Mouse (Mus musculus) T-cell, adult 66 days (primary cell): Measurements from ENCODE around the gene Smco2. TPM values are rescaled to one million over a fixed set of nuclear protein-coding genes. Genes with fewer than 3 reads are reported as not detected.

Source experiments
- total RNA-seq, 2 experiments: library from RNA; stranded (reverse); gene quantifications; 3 replicates in 1 of 2; 4 replicates in 1 of 2; pipeline ENCODE4 v1.2.4; 2023

Smco2 gene
- not detected for total RNA-seq

GRCm38 (mm10) chr6:146850050-146850449 is at the start of gene Smco2:
Smco2 (plus strand) TSS chr6:146850104.

GRCm38 (mm10) chr6:146887958-146888659 is 38.2 kb downstream of the Smco2 start, which contains the start of gene Ppfibp1:
Ppfibp1 (plus strand) TSS chr6:146888487.

Other genes starting within 250 kb of the Smco2 start
- 10 to 100 TPM; 34.8 to 46.2 TPM for gene Med21, start 207.6 kb upstream of the Smco2 start, total RNA-seq
- 1 to 10 TPM; 7.0 to 8.9 TPM for gene Tm7sf3, start 207.3 kb upstream of the Smco2 start, total RNA-seq
- 10 to 100 TPM; 14.8 to 18.2 TPM for gene Stk38l, start 125.1 kb upstream of the Smco2 start, total RNA-seq
- gene Arntl2, start 54.0 kb upstream of the Smco2 start, total RNA-seq, result 1 to 10 TPM in 1 of 2 experiments, under 1 TPM in 1; 0.39 to 1.3 TPM
- gene Ppfibp1, start 38.4 kb downstream of the Smco2 start, total RNA-seq, result 10 to 100 TPM; 10.5 to 10.9 TPM
- not detected for gene 1700034J05Rik, start 104.3 kb downstream of the Smco2 start, total RNA-seq
- gene Rep15, start 182.5 kb downstream of the Smco2 start, total RNA-seq, result 1 to 10 TPM in 1 of 2 experiments, under 1 TPM in 1; 0.32 to 1.8 TPM
- 10 to 100 TPM; 45.5 to 69.6 TPM for gene Mrps35, start 192.7 kb downstream of the Smco2 start, total RNA-seq
- gene Mansc4, start 236.9 kb downstream of the Smco2 start, total RNA-seq, result not detected
- gene Klhl42, start 241.3 kb downstream of the Smco2 start, total RNA-seq, result 10 to 100 TPM; 13.8 to 15.9 TPM